Mouse (Mus musculus) erythroblast, adult 5-6 weeks (primary cell): ENCODE data around the gene Ctc1. TPM values are rescaled to one million over a fixed set of nuclear protein-coding genes. Genes with fewer than 3 reads are reported as not detected.

Source experiments
- ATAC-seq: replicated peaks from 2 replicates; pipeline ENCODE4 v1.8.0; 2016; ENCODE audit warnings: moderate number of reproducible peaks, mild to moderate bottlenecking, moderate TSS enrichment, inconsistent platforms; ENCODE audit not compliant: poor library complexity, low FRiP score, severe bottlenecking
- total RNA-seq, 2 experiments: library from RNA; stranded (forward) in 1 of 2; stranded (reverse) in 1 of 2; fragments of 150-400 nt in 1 of 2; fragments of 200-764, 138-1000 nt in 1 of 2; gene quantifications; 2 replicates each; pipeline versions ENCODE4 v1.2.3 to v1.2.4; 2015 to 2017; ENCODE audit warnings: low replicate concordance in 2 of 2

Gene Ctc1
- total RNA-seq, 2 experiments from 2014 or later: 6.4 to 14.4 TPM

DNA sequence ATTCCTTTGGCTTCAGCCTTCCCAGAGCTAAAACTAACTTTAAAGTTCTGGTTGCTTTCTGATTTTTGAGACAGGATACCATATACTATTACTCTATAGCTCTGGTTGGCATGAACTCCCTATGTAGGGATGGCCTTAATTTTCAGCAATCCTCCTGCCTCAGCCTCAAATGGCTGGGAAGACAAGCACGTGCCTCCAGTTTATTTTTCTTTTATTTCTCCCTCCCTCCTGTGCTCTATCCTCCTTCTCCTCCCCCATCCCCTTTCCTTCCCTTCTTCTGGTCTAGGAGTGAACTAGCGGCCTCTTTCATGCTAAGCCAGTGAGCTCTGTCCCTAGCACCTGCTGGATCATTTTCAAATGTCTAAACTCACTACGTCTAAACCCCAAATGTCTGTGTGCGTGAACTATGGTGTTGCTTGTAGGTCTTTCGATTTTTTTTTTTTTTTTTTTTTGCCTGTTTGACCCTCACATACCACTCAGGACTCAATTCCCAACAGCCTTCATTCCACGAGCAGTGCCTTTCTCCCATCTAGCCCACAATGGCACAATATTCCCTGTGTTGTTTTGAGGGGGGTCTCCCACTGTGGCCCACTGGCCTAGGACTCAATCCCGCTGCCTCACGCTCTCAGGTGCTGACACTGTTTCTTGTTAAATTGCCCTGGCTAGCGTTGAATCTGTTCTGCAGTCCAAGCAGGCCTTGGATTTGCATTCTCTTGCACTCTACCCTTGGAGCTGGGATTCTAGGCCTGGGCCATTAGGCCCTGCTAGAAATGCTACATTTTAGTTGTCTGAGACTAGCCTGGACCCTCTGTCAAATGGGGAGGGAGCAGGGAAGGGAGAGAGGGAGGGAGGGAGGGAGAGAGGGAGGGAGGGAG lies 48.8 kb downstream of the Ctc1 start:
- ATAC-seq: no peak

DNA sequence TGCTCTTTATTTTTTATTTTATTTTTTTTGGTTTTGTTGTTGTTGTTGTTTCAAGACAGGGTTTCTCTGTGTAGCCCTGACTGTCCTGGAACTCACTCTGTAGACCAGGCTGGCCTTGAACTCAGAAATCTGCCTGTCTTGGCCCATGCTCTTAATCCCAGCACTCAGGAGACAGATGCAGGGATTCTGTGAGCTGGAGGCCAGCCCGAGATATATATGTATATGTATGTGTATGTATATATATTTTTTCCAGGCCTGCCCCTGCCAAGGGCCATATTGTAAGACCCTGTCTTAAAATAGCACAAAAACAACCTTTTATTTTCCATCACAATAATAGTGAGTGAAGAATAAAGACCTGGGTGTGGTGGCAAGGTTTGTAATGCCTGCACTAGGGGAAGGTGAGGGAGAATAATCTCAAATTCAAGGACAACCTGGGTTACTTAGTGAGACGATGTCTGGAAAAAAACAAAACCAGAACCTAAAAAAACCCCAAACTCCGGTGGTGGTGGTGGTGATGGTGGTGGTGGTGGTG lies 49.7 kb downstream of the Ctc1 start:
- ATAC-seq: no peak

DNA sequence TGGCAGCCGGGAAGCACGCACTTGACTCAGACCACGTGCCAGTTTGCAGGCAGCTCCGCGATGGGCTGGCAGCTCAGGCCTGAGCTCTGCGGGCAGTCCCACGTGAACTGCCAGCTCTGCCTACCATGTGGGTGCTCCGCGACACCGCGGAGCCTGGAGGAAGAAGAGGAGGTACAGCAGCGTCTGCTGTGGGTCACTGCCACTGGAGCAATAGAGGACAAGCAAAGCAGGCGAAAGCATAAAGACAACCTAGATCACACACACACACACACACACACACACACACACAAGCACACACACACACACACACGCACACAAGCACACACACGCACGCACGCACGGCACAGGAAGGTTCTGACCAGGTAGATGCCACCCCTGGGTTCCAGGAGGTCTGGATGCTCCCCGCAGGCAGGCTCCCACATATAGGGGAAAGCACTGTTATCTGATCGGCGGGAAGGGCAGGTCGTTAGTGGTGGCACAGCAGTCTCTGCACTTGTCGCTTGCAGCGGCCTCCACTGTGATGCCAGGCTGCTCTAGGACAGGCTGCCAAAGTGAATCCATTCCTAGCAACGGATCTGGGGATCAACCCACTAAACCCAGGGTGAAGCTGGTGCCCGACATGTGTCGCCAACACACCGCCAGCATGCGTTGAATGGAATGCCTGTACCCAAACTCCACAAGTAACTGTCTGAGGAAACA lies 50.6 kb downstream of the Ctc1 start:
- ATAC-seq: peak; percentile 26; the same call in 1 of the 2 replicates

DNA sequence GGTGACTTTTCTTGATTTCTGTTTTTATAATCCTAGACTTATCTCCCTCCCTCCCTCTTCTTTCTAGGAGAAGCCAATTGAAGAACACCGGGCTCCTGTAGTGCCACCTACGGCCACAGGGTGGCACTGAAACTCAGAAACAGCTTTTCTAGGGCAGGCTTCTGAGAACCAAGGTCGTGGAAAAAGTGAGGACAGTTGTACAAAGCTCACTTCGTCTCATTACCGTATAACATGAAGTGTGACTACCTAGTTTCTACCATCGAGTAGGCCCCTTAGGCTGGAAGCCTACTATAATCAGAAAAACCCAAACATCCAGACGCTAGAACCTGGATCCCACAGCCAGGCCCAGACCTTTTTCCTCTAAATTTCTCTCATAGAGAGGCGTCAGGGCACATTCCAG lies 51.2 kb downstream of the Ctc1 start:
- peak; percentile 50 for ATAC-seq

DNA sequence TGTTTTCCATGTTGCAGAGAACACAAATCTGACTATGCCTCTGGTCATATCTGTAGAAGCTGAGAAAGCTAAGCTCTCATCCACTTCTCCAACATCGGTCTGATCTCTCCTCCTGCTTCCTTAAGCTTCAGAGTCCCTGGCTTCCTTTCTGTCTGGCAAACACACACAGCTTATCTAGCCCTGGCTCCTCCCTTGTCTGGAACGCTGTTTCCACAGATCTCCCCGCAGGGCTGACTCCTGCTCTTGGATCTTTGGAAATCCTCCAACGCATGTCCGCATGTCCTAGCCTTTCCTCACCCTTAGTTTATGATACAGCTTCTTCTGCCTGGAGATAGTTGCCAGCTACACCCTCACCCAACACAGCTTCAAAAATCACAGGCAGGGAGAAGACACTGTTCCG lies 51.9 kb downstream of the Ctc1 start:
- ATAC-seq: no peak

DNA sequence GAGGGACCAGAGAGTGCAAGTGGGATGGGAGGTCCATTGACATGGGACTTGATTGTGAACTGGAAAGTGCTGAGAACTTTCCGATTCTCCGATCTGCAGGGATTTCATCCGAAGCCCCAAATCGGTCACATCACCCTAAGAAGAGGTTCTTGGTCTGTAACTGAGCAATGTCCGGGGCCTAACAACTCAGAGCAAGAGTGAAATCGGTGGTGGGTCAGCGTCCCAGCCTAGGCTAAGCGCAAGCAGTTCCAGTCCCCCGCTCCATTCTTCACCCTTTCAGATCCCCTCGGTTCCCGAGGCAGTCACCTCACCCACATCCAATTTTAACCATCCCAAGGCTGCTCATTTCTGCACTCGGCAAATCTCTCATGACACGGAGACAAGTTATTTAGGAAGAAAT lies 54.4 kb downstream of the Ctc1 start:
- ATAC-seq: no peak

DNA sequence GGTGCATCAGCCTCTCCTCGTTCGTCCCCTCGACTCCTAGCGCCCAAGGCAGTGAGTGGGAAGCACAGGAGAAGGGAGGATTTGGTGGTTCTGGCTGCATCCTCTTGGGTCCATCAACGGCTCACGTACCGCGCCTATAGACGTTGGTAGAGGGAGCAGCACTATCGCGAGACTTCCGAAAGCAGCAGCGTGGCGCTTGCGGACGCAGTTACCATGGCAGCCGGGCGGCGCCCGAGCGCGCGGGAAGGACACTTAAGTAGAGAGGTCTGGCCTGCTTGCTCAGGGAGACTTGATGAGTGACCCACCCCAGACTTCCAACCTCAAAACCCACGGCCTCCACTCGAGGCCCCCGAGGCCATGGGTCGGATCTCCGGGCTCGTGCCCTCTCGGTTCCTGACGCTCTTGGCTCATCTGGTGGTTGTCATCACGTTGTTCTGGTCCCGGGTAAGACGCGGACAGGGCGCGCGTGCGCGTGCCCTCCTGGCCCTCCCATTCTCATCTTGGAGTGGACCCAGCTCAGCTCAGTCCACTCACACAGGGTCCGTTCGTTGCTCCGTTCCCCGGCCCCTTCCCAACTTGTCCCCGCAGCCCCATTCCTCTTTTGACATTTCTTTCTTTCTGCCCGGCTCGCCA lies 55.0 kb downstream of the Ctc1 start, which contains the start of gene Tmem107:
Gene Tmem107 (plus strand): TSS at position 217 of the 633 bp plus-strand sequence.
- ATAC-seq: peak; percentile 74

DNA sequence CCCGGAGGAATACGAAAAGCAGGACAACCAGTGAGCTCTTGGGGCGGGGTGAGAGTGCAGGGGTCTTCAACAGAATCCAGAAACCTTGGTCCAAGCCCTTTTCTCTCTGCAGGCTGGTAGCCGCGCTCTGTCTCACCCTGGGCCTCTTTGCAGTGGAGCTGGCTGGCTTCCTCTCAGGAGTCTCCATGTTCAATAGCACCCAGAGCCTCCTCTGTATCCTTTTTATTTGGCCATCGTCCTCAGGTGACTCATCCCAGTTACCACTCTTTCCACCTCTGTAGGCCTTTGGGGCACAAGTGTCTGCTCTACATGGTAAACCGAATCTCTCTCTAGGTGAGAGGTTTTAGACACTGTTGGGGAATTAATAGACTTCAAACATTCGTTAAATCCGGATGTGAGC lies 55.6 kb downstream of the Ctc1 start:
- ATAC-seq: no peak

DNA sequence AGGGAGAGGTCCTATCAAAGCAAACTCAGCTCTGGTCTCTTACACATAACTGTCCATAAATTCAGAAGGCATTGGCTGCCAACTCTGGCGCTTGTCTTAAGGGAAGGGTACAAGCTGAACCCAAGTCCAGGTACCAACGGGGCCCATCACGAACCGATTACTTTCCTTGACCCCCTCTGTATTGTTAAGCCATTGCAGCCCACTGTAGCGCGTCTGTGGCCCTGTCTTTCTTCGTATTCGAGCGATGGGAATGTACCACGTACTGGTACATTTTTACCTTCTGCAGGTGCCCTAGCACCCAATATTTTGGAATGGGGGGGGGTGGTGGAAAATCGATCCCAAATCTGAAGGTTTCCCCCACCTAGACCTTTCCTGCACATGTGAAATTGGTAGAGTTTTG lies 56.5 kb downstream of the Ctc1 start:
- ATAC-seq: no peak

DNA sequence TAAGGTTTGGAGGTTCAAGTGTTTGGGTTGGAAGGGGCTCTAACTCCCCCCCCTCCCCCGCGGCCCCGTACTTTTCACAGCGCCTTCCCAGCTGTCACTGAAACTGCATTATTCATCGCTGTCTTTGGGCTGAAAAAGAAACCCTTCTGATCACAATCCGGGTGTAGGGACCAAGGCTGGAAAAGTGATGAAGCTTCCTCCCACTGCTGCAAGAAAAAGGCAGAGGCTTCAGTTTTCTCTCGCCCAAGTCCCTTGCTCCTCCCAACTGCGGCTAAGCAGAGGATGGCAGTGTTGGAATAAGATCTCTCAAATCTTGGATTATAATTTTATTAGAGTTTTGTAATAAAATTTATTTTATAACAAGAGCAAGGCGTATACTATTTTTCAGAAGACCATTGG lies 57.0 kb downstream of the Ctc1 start:
- no peak for ATAC-seq

DNA sequence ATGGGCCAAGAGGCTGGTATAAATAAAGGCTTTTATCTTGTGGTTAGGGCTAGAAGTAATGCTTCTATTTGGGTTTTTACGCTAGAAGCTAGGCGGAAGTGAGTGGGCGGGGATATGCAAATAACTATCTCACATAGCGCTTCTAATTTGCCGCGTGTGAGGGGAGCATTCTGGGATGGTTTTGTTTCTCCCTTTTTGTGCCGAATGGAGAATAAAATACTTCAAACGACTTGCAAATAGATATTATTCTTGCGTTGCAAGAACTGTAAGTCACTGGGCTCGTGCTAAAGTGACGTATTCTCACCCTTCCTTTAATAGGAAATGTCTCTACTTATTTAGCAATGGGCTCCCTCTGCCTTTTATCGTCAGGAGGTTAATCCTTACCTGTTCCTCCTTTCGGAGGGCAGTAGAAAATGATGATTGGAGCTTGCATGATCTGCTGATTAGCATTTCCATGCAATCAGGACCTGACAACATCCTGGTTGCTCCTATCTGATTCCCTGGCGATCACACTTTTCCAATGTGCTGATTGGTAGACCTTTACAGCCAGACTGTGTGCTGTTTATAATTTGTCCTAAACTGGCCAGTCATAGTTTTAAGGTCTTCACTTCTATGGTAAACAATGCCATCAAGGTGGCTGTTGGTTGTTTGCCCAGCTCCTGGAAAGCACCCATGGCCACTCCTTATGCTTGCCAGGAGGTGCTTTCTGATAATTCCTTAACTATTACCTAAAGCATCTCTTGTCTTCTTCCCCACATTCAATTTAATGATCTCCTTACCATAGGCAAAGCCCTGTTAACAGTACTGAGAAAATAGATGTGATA lies 57.6 kb downstream of the Ctc1 start:
- peak; percentile 69 for ATAC-seq

DNA sequence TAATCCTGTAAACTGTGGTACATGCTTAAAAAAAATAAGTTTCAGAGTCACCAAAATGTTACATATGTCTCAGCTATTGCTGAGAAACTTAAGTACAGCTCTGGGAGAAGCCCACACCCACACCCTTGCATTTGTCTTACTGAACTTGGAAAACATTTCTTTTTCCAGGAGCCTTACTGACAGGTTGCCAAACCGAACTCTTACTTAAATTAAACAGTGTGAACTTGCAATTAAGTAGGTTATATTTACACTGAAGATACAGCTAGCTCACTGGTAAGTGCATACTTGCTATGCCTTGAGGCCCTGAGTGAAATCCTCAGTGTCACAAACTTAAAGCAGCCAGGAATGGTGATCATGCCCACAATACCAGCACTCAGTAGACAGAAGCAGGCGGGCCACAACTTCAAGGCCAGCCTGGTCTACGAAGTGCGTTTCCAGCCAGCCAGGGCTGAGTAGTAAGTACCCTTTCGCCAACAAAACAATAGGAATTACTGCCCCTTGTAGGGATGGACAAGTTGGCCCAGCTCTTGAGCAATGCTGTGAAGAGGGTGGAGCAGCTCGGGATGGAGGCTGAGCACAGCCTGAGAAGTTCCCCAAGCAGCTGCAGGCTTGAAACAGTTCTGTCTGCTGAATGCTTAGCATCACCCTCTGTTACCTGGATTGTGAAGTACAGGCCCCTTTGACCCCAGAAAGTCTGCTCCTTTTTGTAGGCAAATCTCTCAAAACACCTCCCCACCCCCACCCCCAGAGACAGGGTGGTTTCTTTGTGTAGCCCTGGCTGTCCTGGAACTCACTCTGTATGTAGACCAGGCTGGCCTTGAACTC lies 58.5 kb downstream of the Ctc1 start:
- ATAC-seq: no peak

DNA sequence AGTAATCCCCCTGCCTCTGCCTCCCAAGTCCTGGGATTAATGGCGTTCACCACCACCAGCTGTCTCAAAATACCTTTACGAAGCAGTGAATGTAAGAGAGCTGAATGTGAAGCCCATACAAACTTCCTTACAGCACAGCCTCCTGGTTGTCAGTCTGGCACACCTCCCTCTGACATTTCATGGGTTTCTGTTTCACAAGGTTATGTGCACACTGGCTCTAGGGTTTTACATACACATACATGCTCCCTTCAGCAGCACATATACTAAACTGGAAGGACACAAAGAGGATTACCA lies 59.0 kb downstream of the Ctc1 start:
- no peak for ATAC-seq

DNA sequence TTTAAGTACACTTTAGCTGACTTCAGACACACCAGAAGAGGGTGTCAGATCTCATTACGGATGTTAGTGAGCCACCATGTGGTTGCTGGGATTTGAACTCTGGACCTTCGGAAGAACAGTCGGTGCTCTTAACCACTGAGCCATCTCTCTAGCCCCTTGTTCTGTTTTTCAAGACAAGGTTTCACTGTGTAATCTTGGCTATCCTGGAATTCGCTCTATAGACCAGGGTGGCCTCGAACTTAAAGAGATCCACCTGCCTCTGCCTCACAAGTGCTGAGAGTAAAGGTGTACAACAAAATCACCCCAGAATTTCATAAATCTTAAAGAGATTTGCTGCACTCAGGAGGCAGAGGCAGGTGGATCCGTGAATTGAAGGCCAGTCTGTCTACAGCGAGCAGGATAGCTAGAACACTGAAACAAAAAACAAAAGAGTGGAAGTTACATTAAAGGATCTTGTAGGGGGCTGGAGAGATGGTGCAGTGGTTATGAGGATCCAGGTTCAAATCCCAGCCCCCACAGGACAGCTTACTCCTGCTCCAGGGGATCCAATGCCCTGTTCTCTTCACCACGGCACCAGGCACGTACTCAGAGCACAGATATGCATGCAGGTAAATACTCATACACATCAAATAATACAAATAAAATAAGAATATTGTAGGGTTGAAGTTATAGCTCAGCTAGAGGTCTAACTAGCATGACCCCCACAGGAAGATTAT lies 60.2 kb downstream of the Ctc1 start:
- ATAC-seq: no peak

DNA sequence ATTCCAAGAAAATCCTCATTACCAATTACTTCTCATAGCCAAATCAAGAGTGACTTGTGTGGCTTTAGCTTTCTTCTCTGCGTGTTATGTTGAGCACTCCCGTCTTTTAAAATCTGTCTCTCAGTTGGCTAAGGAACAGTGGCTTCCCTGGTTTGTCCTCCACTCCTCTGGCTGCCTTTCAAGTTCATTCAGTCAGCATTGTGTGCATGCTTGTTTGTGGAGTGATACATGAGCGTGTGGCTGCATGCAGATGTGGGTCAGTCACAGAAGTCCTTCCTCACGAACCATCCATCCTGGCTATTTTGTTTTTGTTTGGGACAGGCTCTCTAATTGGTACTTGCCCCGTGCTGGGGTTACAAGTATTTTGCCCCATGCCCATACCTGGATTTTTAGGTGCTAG lies 60.9 kb downstream of the Ctc1 start:
- ATAC-seq: no peak

DNA sequence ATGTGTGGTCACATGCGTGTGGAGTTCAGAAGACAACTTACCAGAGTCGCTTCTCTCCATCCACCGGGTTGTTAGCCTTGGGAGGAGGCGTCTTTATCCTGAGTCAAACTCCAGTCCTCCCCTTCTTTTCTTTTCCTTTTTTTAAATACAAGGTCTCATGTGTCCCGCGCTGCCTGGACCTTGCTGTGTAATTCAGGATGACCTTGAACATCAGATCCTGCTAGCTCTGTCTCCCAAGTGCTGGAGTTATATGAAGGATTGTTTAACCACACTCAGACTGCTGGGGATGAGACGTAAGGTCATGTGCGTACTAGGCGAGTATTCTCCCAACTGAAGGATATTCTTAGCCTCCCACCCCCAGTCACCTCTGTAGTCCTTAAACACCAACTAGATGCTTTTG lies 61.6 kb downstream of the Ctc1 start:
- ATAC-seq: no peak

DNA sequence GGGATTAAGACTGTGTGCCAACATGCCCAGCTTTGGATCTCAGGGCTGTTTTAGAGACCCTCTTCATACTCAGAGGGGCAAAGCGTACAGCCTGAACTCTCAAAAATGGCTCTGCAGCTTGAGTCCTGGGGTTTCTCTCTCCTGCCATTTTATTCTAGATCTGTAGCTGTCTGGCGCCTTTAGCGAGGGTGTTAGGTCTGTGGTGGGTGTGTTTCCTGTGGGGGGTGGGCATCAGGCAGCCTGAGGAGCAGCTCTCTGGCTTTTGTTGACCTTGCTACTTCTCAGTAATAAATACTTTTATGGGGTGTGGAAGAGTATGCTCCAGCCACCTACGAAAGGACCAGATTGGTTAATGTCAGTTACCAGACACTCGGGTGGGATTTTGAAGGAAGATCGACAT lies 62.3 kb downstream of the Ctc1 start:
- ATAC-seq: no peak

DNA sequence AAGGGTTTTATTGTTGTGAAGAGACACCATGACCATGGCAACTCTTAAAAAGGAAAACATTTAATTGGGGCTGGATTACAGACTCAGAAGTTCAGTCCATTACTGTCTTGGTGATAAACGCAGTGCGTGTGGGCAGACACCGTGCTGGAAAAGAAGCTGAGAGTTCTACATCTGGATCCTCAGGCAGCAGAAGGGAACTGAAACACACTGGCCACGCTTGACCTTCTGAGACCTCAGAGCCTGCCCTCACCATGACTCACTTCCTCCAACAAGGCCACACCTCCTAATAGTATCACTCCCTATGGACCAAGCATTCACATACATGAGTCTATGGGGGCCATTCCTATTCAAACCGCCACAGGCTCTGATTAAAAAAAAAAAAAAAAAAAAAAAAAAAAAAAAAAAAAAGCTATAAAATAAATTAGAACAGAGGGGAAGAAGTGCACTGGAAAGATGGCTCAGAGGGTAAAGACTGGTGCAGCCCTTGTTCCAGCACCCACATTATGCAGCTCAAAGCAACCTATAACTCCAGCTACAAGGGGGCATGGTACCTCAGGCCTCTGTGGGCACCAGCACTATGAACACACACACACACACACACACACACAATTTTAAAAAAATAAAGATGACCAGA lies 63.2 kb downstream of the Ctc1 start:
- ATAC-seq: no peak
